Mouse (Mus musculus) embryonic facial prominence, embryonic 14.5 days (tissue): ENCODE measurements at regions not wholly inside any gene's neighbourhood (a gene's known extent, or its start where the extent isn't known, plus 50 kb on each side); places are given as distances from the start of the nearest gene placed in this dataset.

ENCODE experiments used
- ATAC-seq: fragments of 200-750 bp; cut with Nextera tagmentation; 2 replicates; pipeline ENCODE4 v1.8.0; 2017; ENCODE audit warnings: low read depth, moderate number of reproducible peaks, moderate TSS enrichment
- DNase-seq: peaks from one replicate; pipeline ENCODE4 v3.0.0-alpha.2; 2015; ENCODE audit warnings: low spot score
- H3K27ac ChIP-seq: fragments of 300-500 bp; sonication (generic); replicated peaks from 2 replicates; pipeline ENCODE4 v1.5.1; 2014; ENCODE audit warnings: low read depth, mild to moderate bottlenecking, low read length, moderate library complexity
- H3K27me3 ChIP-seq: fragments of 300-500 bp; sonication (generic); replicated peaks from 2 replicates; pipeline ENCODE4 v1.6.1; 2014; ENCODE audit warnings: low read length; ENCODE audit not compliant: control insufficient read depth, insufficient read depth
- H3K36me3 ChIP-seq: fragments of 300-500 bp; sonication (generic); 2 replicates; pipeline ENCODE4 v1.6.1; 2014; ENCODE audit warnings: low read length, mixed read lengths; ENCODE audit not compliant: control insufficient read depth, insufficient read depth
- H3K4me1 ChIP-seq: fragments of 300-500 bp; sonication (generic); 2 replicates; pipeline ENCODE4 v1.6.1; 2014; ENCODE audit warnings: antibody characterized with exemption, low read length; ENCODE audit not compliant: control insufficient read depth, insufficient read depth
- H3K4me2 ChIP-seq: fragments of 300-500 bp; sonication (generic); 2 replicates; pipeline ENCODE4 v1.6.1; 2014; ENCODE audit warnings: low read depth, mild to moderate bottlenecking, low read length, moderate library complexity, mixed read lengths
- H3K4me3 ChIP-seq: fragments of 300-500 bp; sonication (generic); 2 replicates; pipeline ENCODE4 v1.5.1; 2014; ENCODE audit warnings: low read depth, mild to moderate bottlenecking, low read length
- H3K9ac ChIP-seq: fragments of 300-500 bp; sonication (generic); 2 replicates; pipeline ENCODE4 v1.6.1; 2014; ENCODE audit warnings: low read depth, mild to moderate bottlenecking, low read length, moderate library complexity, mixed read lengths
- H3K9me3 ChIP-seq: fragments of 300-500 bp; sonication (generic); 2 replicates; pipeline ENCODE4 v1.6.1; 2016; ENCODE audit warnings: low read length; ENCODE audit not compliant: control insufficient read depth
- WGBS: fragments of 180-500 bp; shearing (Covaris S2); extraction: QIAGEN DNeasy Blood & Tissue Kit; methylation state at CpG from one replicate; pipeline ENCODE4 v1.1.7; 2014; 5-methylcytosine and 5-hydroxymethylcytosine counted together

GRCm38 (mm10) chrX:85329474-85330225 lies 80.2 kb downstream of the Fthl17a start:
- Histone ChIP-seq H3K4me3 (no peak overlapping the region), H3K27ac (no peak overlapping the region), H3K4me1 (no peaks in the 10 kb centered on the region), H3K9ac (no peak overlapping the region), H3K27me3 (0 out of 2 replicates have a peak, but pooled peaks cover 5% of the 10 kb centered on the region), H3K4me2 (no peak overlapping the region), H3K36me3 (no peaks in the 10 kb centered on the region), H3K9me3 (no peaks in the 10 kb centered on the region)
- WGBS, result 69% methylated on average over 6 of the region's 6 CpGs
- no peak for DNase-seq
- no peak for ATAC-seq

- H3K36me3 ChIP-seq, result no peaks in the 10 kb centered on the region
- ATAC-seq (peak; percentile 90), DNase-seq (peak; percentile 81)
- no peaks in the 10 kb centered on the region for H3K4me1 ChIP-seq
- no peak overlapping the region for H3K4me2 ChIP-seq
- no peak overlapping the region for H3K4me3 ChIP-seq
- H3K9me3 ChIP-seq, result no peaks in the 10 kb centered on the region
- no peaks in the 10 kb centered on the region for H3K27me3 ChIP-seq
- H3K9ac ChIP-seq, result no peak overlapping the region
- WGBS, result 42% methylated on average over 3 of the region's 3 CpGs
- no peak overlapping the region for H3K27ac ChIP-seq
Observed at GRCm38 (mm10) chrX:85343517-85343916, 94.0 kb downstream of the Fthl17a start.

GRCm38 (mm10) chrX:85375296-85375695 lies 125.8 kb downstream of the Fthl17a start:
- no peak for ATAC-seq
- no peak overlapping the region for H3K4me2 ChIP-seq
- DNase-seq, result no peak

GRCm38 (mm10) chrX:85384452-85384851 lies 135.0 kb downstream of the Fthl17a start:
- Histone ChIP-seq H3K9ac (no peak overlapping the region), H3K4me1 (no peaks in the 10 kb centered on the region), H3K4me2 (no peak overlapping the region), H3K27ac (no peak overlapping the region), H3K27me3 (no peaks in the 10 kb centered on the region), H3K4me3 (no peak overlapping the region), H3K9me3 (no peaks in the 10 kb centered on the region), H3K36me3 (no peaks in the 10 kb centered on the region)
- DNase-seq (no peak), ATAC-seq (no peak)
- 88% methylated on average over 2 of the region's 2 CpGs for WGBS

More at GRCm38 (mm10) chrX:85375296-85375695, 125.8 kb downstream of the Fthl17a start:
- Histone ChIP-seq H3K9ac (no peak overlapping the region), H3K4me1 (no peaks in the 10 kb centered on the region), H3K36me3 (no peaks in the 10 kb centered on the region), H3K4me3 (no peak overlapping the region), H3K9me3 (no peaks in the 10 kb centered on the region), H3K27ac (no peak overlapping the region), H3K27me3 (no peaks in the 10 kb centered on the region)
- WGBS, result 52% methylated on average over 3 of the region's 3 CpGs
